Mouse (Mus musculus): ENCODE measurements at regions not wholly inside any gene's neighbourhood (a gene's known extent, or its start where the extent isn't known, plus 50 kb on each side); places are given as distances from the start of the nearest gene placed in this dataset.

DNA sequence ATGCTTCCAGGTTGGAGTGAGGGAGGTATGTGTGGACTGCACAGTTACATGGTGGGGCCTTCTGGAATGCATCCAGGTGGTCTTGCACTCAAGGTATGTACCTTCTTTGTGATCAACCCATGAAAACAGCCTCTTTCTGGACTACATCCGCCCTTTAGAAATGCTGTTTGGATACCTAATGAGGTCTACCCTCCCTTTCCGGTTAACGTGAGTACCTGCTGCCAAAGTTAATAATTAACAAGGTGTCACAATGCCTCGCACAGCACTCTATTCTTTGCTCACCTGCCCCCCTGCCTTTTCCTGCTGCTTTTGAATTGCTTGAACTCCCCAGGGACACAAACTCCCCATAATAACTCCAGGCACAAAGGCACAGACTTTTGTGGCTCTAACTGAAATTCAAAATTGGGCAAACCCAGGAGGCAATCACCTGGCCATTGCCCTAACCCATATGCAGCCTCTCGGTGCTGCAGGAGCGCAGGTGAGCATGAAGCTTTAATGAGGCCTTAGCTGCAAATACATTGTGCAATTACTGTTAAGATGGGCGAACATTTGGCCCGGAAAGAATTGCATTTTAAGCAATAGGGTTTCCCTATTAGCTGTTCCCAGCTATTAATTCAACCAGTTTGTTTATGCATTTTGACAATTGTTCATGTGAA lies 500.9 kb upstream of the Nox3 start:
- ATAC-seq (replicated peaks; ENCODE audit: low FRiP score, low TSS enrichment, poor library complexity, severe bottlenecking): no peak

DNA sequence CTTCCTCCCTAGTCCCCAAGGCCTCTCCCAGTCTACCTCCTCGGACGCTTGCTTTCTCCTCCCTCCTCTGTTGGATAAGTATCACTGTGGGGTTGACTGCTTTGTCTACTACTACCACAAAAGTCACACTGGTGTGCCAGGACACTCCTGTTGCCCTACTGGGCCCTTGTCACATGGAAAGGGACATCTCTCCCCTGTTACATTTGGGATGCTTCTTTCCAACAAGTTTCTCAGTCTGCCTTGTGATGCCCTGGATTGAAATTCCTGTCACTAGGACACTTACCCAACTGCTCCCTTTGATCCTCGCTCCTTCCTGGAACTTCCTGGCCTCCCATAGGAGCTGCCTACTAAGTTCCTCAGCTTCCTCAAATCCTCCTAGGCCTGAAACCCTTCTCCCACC lies 501.9 kb upstream of the Nox3 start:
- ATAC-seq (replicated peaks; ENCODE audit: low FRiP score, low TSS enrichment, poor library complexity, severe bottlenecking): no peak

- ATAC-seq (replicated peaks; ENCODE audit: low FRiP score, low TSS enrichment, poor library complexity, severe bottlenecking): no peak
These were observed 503.7 kb upstream of the Nox3 start for GRCm38 (mm10) chr17:4199698-4200153.

DNA sequence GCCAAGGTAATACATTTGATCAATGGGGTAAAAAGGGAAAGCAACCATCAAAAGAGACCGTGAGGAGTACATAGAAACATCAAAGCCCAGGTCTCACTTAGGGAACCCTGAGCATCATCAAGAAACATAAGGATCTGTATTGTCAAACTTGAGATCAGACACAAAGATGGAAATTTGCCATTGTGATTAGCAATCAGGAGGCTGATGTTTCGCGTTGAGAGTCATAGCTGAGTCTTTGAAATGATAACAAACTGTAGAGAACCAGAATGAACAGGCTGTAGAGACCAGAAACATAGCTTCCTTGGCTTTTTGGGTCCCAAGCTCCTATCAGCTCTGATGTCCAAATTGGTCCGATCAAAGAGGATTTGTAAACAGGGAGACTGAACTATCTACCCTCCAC lies 505.2 kb upstream of the Nox3 start:
- ATAC-seq (replicated peaks; ENCODE audit: low FRiP score, low TSS enrichment, poor library complexity, severe bottlenecking): no peak

DNA sequence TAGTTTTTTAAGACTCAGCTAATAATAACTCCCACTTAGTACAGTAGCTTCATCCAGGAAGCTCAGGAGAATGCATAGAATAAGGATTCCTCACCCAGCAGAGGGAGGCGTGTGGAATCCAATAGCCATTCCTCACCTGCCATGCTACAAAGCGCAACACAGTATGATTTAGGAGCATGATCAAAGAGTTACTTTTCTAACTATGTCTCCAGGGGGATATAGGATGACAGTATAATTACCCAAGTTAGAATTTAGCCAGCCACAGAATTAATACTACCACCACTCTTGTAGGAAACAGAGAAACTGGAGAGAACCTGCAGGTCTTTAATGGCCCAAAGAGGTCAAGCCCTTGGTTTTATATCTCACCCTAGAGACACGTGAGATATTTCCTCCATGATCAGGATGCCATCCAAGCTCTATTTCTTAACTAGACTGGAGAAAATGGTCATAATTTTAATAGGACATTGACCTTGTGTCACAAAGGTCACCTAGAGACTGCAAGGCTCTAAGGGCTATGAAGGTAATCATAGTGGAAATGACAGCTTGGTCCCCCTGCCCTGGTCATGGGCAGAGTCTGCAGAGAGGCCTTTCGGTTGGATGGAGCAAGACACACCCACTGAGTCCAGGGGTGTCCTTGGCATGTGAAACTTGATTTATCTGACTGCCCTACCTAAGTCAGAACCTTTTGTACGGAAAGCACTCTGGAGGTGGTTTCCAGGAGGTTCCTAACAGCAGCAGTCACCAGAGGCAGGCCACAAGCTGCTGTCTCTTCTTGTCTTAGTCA lies 512.3 kb upstream of the Nox3 start:
- no peak for ATAC-seq (replicated peaks; ENCODE audit: low FRiP score, low TSS enrichment, poor library complexity, severe bottlenecking)

- no peak for ATAC-seq (replicated peaks; ENCODE audit: low FRiP score, low TSS enrichment, poor library complexity, severe bottlenecking)
These were observed 513.6 kb upstream of the Nox3 start for GRCm38 (mm10) chr17:4209650-4210049.

GRCm38 (mm10) chr17:4212586-4212985 lies 516.5 kb upstream of the Nox3 start:
- ATAC-seq (replicated peaks; ENCODE audit: low FRiP score, low TSS enrichment, poor library complexity, severe bottlenecking): no peak

- ATAC-seq (replicated peaks; ENCODE audit: low FRiP score, low TSS enrichment, poor library complexity, severe bottlenecking): no peak
These were observed 518.9 kb upstream of the Nox3 start for GRCm38 (mm10) chr17:4214970-4215369.

DNA sequence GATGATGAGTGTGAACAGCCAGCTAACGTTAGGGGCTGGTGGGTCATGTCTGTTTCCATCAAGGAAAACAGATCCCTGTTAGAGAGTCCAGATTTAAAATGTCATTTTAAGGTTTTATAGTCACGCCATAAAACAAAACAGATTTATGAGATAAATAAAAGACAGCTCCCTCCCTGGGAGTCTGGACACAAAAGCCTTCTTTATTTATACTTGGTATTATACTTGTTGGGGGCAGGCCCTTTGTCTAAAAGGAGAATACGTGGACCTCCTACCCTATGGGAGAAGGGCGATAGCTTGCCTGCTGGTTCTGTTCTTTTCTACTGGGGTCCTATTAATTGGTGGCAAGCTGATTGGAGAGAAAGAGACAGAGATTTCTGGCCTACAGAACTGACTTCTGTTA lies 520.1 kb upstream of the Nox3 start:
- no peak for ATAC-seq (replicated peaks; ENCODE audit: low FRiP score, low TSS enrichment, poor library complexity, severe bottlenecking)

DNA sequence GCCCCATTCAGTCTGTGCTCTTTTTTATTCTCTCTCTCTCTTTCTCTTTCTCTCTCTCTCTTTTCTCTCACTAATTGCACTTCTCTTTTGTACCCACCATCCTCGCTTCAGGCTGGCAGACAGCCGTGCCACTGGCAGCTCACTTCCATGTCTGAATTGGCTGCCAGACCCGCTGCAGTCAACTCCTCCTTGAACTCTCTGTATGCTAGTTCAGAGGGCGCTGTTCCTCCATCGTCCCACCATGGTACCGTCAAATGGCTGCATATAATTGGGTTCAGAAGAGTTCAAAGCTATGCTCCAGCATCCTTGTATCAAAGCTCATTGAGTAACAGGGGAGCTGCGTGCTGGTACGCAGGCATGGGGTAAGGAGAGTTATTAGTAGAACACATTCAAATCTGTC lies 520.7 kb upstream of the Nox3 start:
- no peak for ATAC-seq (replicated peaks; ENCODE audit: low FRiP score, low TSS enrichment, poor library complexity, severe bottlenecking)

DNA sequence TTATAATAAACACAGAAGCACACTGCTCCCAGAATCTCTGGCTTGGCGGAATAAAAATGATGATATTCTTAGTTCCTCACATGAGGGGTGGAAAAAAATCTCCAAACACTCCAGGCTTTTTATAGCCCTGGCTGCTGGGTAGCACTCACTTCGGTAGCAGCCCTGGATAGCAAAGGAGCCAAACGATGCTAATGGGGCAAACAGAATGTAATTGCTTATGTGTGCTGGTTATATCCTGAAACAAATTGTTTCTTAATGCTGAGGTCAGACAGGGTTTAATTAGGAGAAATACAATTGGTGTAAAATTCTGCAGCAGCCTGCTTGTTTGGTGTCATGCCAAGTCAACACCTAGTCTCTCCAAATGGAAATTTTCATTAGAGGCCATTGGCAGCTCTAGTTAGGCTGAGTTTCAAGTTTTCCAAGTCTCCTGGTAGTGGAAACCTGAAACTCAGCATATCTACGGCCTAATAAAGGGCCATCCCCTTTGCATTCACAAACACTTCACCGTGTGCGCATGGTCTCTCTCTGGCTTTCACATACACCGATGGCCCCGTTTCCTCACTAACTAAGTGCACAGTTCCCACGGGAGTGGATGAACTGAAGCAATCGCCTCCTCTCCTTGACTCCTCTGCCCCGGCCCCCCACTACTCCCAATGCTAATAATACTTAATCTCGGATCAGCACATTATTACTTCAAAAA lies 524.8 kb upstream of the Nox3 start:
- no peak for ATAC-seq (replicated peaks; ENCODE audit: low FRiP score, low TSS enrichment, poor library complexity, severe bottlenecking)

GRCm38 (mm10) chr17:4227889-4228288 lies 531.8 kb upstream of the Nox3 start:
- no peak for ATAC-seq (replicated peaks; ENCODE audit: low FRiP score, low TSS enrichment, poor library complexity, severe bottlenecking)

GRCm38 (mm10) chr17:4229969-4230368 lies 533.9 kb upstream of the Nox3 start:
- no peak for ATAC-seq (replicated peaks; ENCODE audit: low FRiP score, low TSS enrichment, poor library complexity, severe bottlenecking)

DNA sequence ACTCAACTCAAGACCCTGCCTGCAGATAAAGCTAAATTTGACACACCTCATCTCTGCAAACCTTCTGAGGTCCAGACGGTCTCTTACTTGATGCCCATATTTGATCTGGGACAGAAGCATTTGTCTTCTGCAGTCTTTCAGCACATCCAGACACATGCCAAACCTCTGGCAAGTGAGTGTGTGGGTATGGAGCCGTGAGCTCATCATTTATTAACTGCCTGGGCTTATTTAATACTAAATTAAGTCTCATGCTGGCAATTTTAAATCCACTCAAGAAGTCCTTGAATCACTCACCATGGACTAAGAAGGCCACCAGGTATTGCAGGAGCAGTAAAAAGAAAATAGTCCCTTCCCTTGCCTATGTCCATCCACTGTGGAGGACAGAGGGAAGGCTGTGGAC lies 554.4 kb upstream of the Nox3 start:
- no peak for ATAC-seq (replicated peaks; ENCODE audit: low FRiP score, low TSS enrichment, poor library complexity, severe bottlenecking)

- no peak for ATAC-seq (replicated peaks; ENCODE audit: low FRiP score, low TSS enrichment, poor library complexity, severe bottlenecking)
These were observed 569.4 kb upstream of the Nox3 start for GRCm38 (mm10) chr17:4265471-4265870.

- ATAC-seq (replicated peaks; ENCODE audit: low FRiP score, low TSS enrichment, poor library complexity, severe bottlenecking): no peak
These were observed 569.9 kb upstream of the Nox3 start for GRCm38 (mm10) chr17:4265946-4266345.

- no peak for ATAC-seq (replicated peaks; ENCODE audit: low FRiP score, low TSS enrichment, poor library complexity, severe bottlenecking)
These were observed 570.4 kb upstream of the Nox3 start for GRCm38 (mm10) chr17:4266487-4266886.

- no peak for ATAC-seq (replicated peaks; ENCODE audit: low FRiP score, low TSS enrichment, poor library complexity, severe bottlenecking)
These were observed 572.3 kb upstream of the Nox3 start for GRCm38 (mm10) chr17:4268380-4268779.

DNA sequence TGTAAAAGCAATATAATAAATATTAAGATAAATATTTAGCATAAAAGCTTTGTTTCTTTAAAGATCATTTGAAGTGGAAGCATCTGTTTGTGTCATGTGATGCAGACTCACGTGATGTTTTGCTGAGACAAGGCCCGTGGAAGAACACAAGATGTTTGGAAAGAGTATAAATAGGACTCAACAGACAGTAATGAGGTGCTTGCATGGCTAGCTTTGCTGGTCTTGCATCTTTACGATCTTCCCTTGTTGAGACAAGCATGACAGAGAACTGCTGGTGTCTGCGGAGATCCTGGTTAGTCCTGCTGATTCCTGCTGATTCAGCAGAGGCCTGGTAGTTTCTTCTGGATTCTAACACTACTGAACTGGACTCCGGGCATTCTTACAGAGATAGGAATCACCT lies 576.4 kb upstream of the Nox3 start:
- no peak for ATAC-seq (replicated peaks; ENCODE audit: low FRiP score, low TSS enrichment, poor library complexity, severe bottlenecking)

DNA sequence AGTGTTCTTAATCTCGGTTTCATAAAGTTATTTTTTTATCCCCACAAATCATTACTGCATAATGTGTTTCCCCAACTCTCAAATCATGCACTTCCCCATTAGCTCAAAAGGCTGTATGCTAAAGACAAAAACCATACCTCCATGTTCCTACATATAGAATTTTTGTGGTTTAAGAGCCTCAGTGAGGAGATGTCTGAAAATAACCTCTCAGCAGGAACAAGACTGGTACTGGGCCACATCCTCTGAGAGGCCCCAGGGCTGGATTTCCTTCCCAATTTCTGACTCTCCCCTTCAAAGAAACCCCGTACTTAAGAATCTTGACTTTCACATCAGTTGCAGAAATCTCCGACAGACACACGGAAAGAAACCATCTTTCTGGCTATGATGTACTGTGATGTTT lies 580.7 kb upstream of the Nox3 start:
- no peak for ATAC-seq (replicated peaks; ENCODE audit: low FRiP score, low TSS enrichment, poor library complexity, severe bottlenecking)

Measured in megakaryocyte-erythroid progenitor cell, adult 5-6 weeks (primary cell).